Mouse (Mus musculus) kidney, embryonic 14.5 days (tissue): ENCODE results near the gene Mfsd6. TPM values are rescaled to one million over a fixed set of nuclear protein-coding genes. Genes with fewer than 3 reads are reported as not detected.
A peak's percentile ranks its signal among the peaks of the same experiment; 100 is the strongest.

Source experiments
- ATAC-seq: fragments of 200-750 bp; cut with Nextera tagmentation; 2 replicates; pipeline ENCODE4 v1.8.0; 2017; ENCODE audit warnings: moderate number of reproducible peaks, mild to moderate bottlenecking, moderate TSS enrichment, moderate library complexity; ENCODE audit not compliant: low FRiP score, low TSS enrichment
- H3K27ac ChIP-seq: fragments of 300-500 bp; sonication (generic); 2 replicates; pipeline ENCODE4 v1.5.1; 2014; ENCODE audit warnings: low read depth, mild to moderate bottlenecking, low read length, moderate library complexity, mixed read lengths
- H3K27me3 ChIP-seq: fragments of 300-500 bp; sonication (generic); 2 replicates; pipeline ENCODE4 v1.6.1; 2014; ENCODE audit warnings: mild to moderate bottlenecking, low read length; ENCODE audit not compliant: control insufficient read depth, insufficient read depth
- H3K36me3 ChIP-seq: fragments of 300-500 bp; sonication (generic); 2 replicates; pipeline ENCODE4 v1.6.1; 2014; ENCODE audit warnings: low read length, mixed read lengths; ENCODE audit not compliant: control insufficient read depth, insufficient read depth
- H3K4me1 ChIP-seq: fragments of 300-500 bp; sonication (generic); 2 replicates; pipeline ENCODE4 v1.6.1; 2014; ENCODE audit warnings: low read length, mixed read lengths; ENCODE audit not compliant: control insufficient read depth, insufficient read depth
- H3K4me2 ChIP-seq: fragments of 300-500 bp; sonication (generic); replicated peaks from 2 replicates; pipeline ENCODE4 v1.6.1; 2014; ENCODE audit warnings: low read depth, mild to moderate bottlenecking, low read length
- H3K4me3 ChIP-seq: fragments of 300-500 bp; sonication (generic); 2 replicates; pipeline ENCODE4 v1.5.1; 2014; ENCODE audit warnings: mild to moderate bottlenecking, low read length
- H3K9ac ChIP-seq: fragments of 300-500 bp; sonication (generic); 2 replicates; pipeline ENCODE4 v1.6.1; 2014; ENCODE audit warnings: low read depth, mild to moderate bottlenecking, low read length, moderate library complexity
- H3K9me3 ChIP-seq: fragments of 300-500 bp; sonication (generic); 2 replicates; pipeline ENCODE4 v1.6.1; 2016; ENCODE audit warnings: low read length; ENCODE audit not compliant: control insufficient read depth
- WGBS: fragments of 180-500 bp; shearing (Covaris S2); extraction: QIAGEN DNeasy Blood & Tissue Kit; methylation state at CpG from one replicate; pipeline ENCODE4 v1.1.7; 2014; 5-methylcytosine and 5-hydroxymethylcytosine counted together
- polyA plus RNA-seq: library from polyadenylated mRNA; unstranded; fragments of >200 nt; fragmentation: Nextera tagmentation; extraction: Ambion mirVana; gene quantifications from 2 replicates; pipeline ENCODE4 v1.2.1, GENCODE M21; 2014

The Mfsd6 gene
- polyA plus RNA-seq, 1 experiment from 2014 or later, result 4.3 TPM

- Histone ChIP-seq H3K4me1 (no peaks in the 10 kb centered on the region), H3K36me3 (peaks cover 6% of the 10 kb centered on the region), H3K4me2 (no peak overlapping the region), H3K27ac (no peak overlapping the region), H3K9ac (no peak overlapping the region), H3K9me3 (no peaks in the 10 kb centered on the region), H3K4me3 (no peak overlapping the region), H3K27me3 (no peaks in the 10 kb centered on the region)
- 78% methylated on average over 4 of the region's 4 CpGs for WGBS
- no peak for ATAC-seq
These were observed 72.1 kb downstream of the Mfsd6 start for GRCm38 (mm10) chr1:52655153-52655552.

- H3K4me2 ChIP-seq, result no peak overlapping the region
- H3K4me1 ChIP-seq, result no peaks in the 10 kb centered on the region
- H3K27me3 ChIP-seq, result no peaks in the 10 kb centered on the region
- H3K4me3 ChIP-seq, result no peak overlapping the region
- H3K36me3 ChIP-seq, result peaks cover 18% of the 10 kb centered on the region
- no peak overlapping the region for H3K9ac ChIP-seq
- ATAC-seq, result no peak
- H3K27ac ChIP-seq, result no peak overlapping the region
- no peaks in the 10 kb centered on the region for H3K9me3 ChIP-seq
- 88% methylated on average over 1 of the region's 1 CpGs for WGBS
These were observed 73.9 kb downstream of the Mfsd6 start for GRCm38 (mm10) chr1:52653366-52653765.

- no peak for ATAC-seq
- no peaks in the 10 kb centered on the region for H3K27me3 ChIP-seq
- WGBS, result 88% methylated on average over 3 of the region's 3 CpGs
- no peaks in the 10 kb centered on the region for H3K9me3 ChIP-seq
- H3K4me3 ChIP-seq, result no peak overlapping the region
- H3K9ac ChIP-seq, result no peak overlapping the region
- H3K27ac ChIP-seq, result no peak overlapping the region
- H3K4me2 ChIP-seq, result no peak overlapping the region
- H3K4me1 ChIP-seq, result no peaks in the 10 kb centered on the region
- H3K36me3 ChIP-seq, result peaks cover 18% of the 10 kb centered on the region
These were observed 74.5 kb downstream of the Mfsd6 start for GRCm38 (mm10) chr1:52652601-52653253.

GRCm38 (mm10) chr1:52650066-52650465 lies 77.2 kb downstream of the Mfsd6 start:
- Histone ChIP-seq H3K4me3 (no peak overlapping the region), H3K36me3 (peaks cover 23% of the 10 kb centered on the region), H3K27me3 (no peaks in the 10 kb centered on the region), H3K9ac (no peak overlapping the region), H3K9me3 (no peaks in the 10 kb centered on the region), H3K4me2 (no peak overlapping the region), H3K27ac (no peak overlapping the region), H3K4me1 (no peaks in the 10 kb centered on the region)
- WGBS, result 82% methylated on average over 5 of the region's 5 CpGs
- no peak for ATAC-seq

GRCm38 (mm10) chr1:52648153-52649027 lies 78.9 kb downstream of the Mfsd6 start:
- 85% methylated on average over 11 of the region's 11 CpGs for WGBS
- H3K27me3 ChIP-seq, result no peaks in the 10 kb centered on the region
- H3K36me3 ChIP-seq, result peaks cover 23% of the 10 kb centered on the region
- no peak overlapping the region for H3K27ac ChIP-seq
- no peaks in the 10 kb centered on the region for H3K9me3 ChIP-seq
- no peak overlapping the region for H3K4me3 ChIP-seq
- peak; percentile 84 for ATAC-seq
- H3K4me1 ChIP-seq, result no peaks in the 10 kb centered on the region
- no peak overlapping the region for H3K9ac ChIP-seq
- H3K4me2 ChIP-seq, result no peak overlapping the region

- H3K9me3 ChIP-seq, result no peaks in the 10 kb centered on the region
- H3K27me3 ChIP-seq, result no peaks in the 10 kb centered on the region
- H3K27ac ChIP-seq, result no peak overlapping the region
- no peak overlapping the region for H3K9ac ChIP-seq
- H3K4me1 ChIP-seq, result no peaks in the 10 kb centered on the region
- no peak overlapping the region for H3K4me3 ChIP-seq
- no peak overlapping the region for H3K4me2 ChIP-seq
- no peak for ATAC-seq
- peaks cover 17% of the 10 kb centered on the region for H3K36me3 ChIP-seq
- WGBS, result 92% methylated on average over 4 of the region's 4 CpGs
These were observed 86.5 kb downstream of the Mfsd6 start for GRCm38 (mm10) chr1:52640736-52641135.

- Histone ChIP-seq H3K9me3 (no peaks in the 10 kb centered on the region), H3K4me1 (no peaks in the 10 kb centered on the region), H3K27me3 (no peaks in the 10 kb centered on the region), H3K36me3 (peaks cover 17% of the 10 kb centered on the region), H3K27ac (no peak overlapping the region), H3K4me3 (no peak overlapping the region), H3K4me2 (no peak overlapping the region), H3K9ac (no peak overlapping the region)
- WGBS, result 86% methylated on average over 6 of the region's 6 CpGs
- ATAC-seq, result no peak
These were observed 87.0 kb downstream of the Mfsd6 start for GRCm38 (mm10) chr1:52640266-52640665.

- no peaks in the 10 kb centered on the region for H3K27me3 ChIP-seq
- H3K9ac ChIP-seq, result no peak overlapping the region
- H3K27ac ChIP-seq, result no peak overlapping the region
- H3K4me1 ChIP-seq, result no peaks in the 10 kb centered on the region
- no peak for ATAC-seq
- H3K36me3 ChIP-seq, result peaks cover 17% of the 10 kb centered on the region
- H3K9me3 ChIP-seq, result no peaks in the 10 kb centered on the region
- no peak overlapping the region for H3K4me2 ChIP-seq
- no peak overlapping the region for H3K4me3 ChIP-seq
- WGBS, result 84% methylated on average over 7 of the region's 7 CpGs
These were observed 88.2 kb downstream of the Mfsd6 start for GRCm38 (mm10) chr1:52639090-52639489.

- Histone ChIP-seq H3K36me3 (peaks cover 17% of the 10 kb centered on the region), H3K4me3 (no peak overlapping the region), H3K27me3 (no peaks in the 10 kb centered on the region), H3K9me3 (no peaks in the 10 kb centered on the region), H3K4me1 (no peaks in the 10 kb centered on the region), H3K4me2 (no peak overlapping the region), H3K9ac (no peak overlapping the region), H3K27ac (no peak overlapping the region)
- WGBS, result 81% methylated on average over 2 of the region's 2 CpGs
- no peak for ATAC-seq
These were observed 89.2 kb downstream of the Mfsd6 start for GRCm38 (mm10) chr1:52638101-52638500.
